Comparison of ENCODE assay signal across 9 mouse cellular contexts in genomic region chr11:86995625-86996221, GRCm38 (mm10). TPM values are rescaled to one million over a fixed set of nuclear protein-coding genes. Genes with fewer than 3 reads are reported as not detected.
DNase-seq lines count a peak whose midpoint lies in the region; ATAC-seq and TF ChIP-seq lines count a peak whose summit lies in the region.
"Had no signal": no experiment of that assay in that cellular context is flagged by ENCODE, and none has a peak within 500 bp of the region (broad histone marks: within the 10 kb centered on the region; RNA-seq: fewer than 3 reads in every experiment).

No protein-coding gene starts in this region.

- no peaks in the 10 kb centered on the region for H3K9me3 ChIP-seq in G1E (replicated peaks)
- H3K9me3 ChIP-seq in embryonic facial prominence, embryonic 14.5 days (ENCODE audit: control insufficient read depth, low read length) = no peaks in the 10 kb centered on the region
- no peaks in the 10 kb centered on the region for H3K9me3 ChIP-seq in heart, embryonic 11.5 days (replicated peaks; ENCODE audit: control insufficient read depth, low read length)
- no peaks in the 10 kb centered on the region for H3K9me3 ChIP-seq in lung, embryonic 15.5 days
- H3K9me3 ChIP-seq: liver, embryonic 15.5 days had no signal

- WGBS in embryonic facial prominence, embryonic 14.5 days = 32% methylated on average over 6 of the region's 6 CpGs
- 36% methylated on average over 6 of the region's 6 CpGs for WGBS in heart, embryonic 11.5 days (ENCODE audit: insufficient replicate concordance)
- WGBS in lung, embryonic 15.5 days = 39% methylated on average over 6 of the region's 6 CpGs

- H3K4me3 ChIP-seq in G1E (ENCODE audit: low read depth, low read length) = no peak overlapping the region
- H3K4me3 ChIP-seq in embryonic facial prominence, embryonic 14.5 days (ENCODE audit: low read depth, low read length) = no peak overlapping the region
- no peak overlapping the region for H3K4me3 ChIP-seq in heart, embryonic 11.5 days (ENCODE audit: low read depth, low read length)
- H3K4me3 ChIP-seq in lung, embryonic 15.5 days = no peak overlapping the region
- H3K4me3 ChIP-seq: liver, embryonic 15.5 days had no signal

- no peak overlapping the region for H3K4me2 ChIP-seq in embryonic facial prominence, embryonic 14.5 days (ENCODE audit: low read depth, low read length)
- no peak overlapping the region for H3K4me2 ChIP-seq in heart, embryonic 11.5 days
- H3K4me2 ChIP-seq in lung, embryonic 15.5 days = no peak overlapping the region

- peak; percentile 21 for DNase-seq in G1E (ENCODE audit: low spot score)
- peak; percentile 70 to 75 for DNase-seq in adrenal gland, postnatal 36 days
- DNase-seq in embryonic facial prominence, embryonic 14.5 days (ENCODE audit: low spot score) = peak; percentile 64
- DNase-seq in kidney, postnatal 36 days = peak; percentile 65 to 70
- DNase-seq in retina, adult 2 months (ENCODE audit: low read depth, low spot score) = peak; percentile 56
- no peak for DNase-seq in urinary bladder, adult 18-20 months (ENCODE audit: low spot score in 2 of 2)

- ATAC-seq in G1E (ENCODE audit: extremely low read depth, insufficient number of reproducible peaks, low FRiP score, poor library complexity, severe bottlenecking) = no peak
- no peak for ATAC-seq in embryonic facial prominence, embryonic 14.5 days (ENCODE audit: low read depth)
- ATAC-seq in heart, embryonic 11.5 days (replicated peaks; ENCODE audit: insufficient number of reproducible peaks, low FRiP score, low TSS enrichment) = no peak
- ATAC-seq in lung, embryonic 15.5 days (ENCODE audit: borderline replicate concordance, extremely low read depth, low FRiP score, low TSS enrichment) = no peak

- no peak overlapping the region for H3K9ac ChIP-seq in embryonic facial prominence, embryonic 14.5 days (ENCODE audit: low read depth, low read length)
- no peak overlapping the region for H3K9ac ChIP-seq in heart, embryonic 11.5 days (ENCODE audit: low read depth, low read length)
- no peak overlapping the region for H3K9ac ChIP-seq in lung, embryonic 15.5 days
- H3K9ac ChIP-seq: liver, embryonic 15.5 days had no signal

- no peak overlapping the region for H3K27ac ChIP-seq in embryonic facial prominence, embryonic 14.5 days (replicated peaks; ENCODE audit: low read depth, low read length)
- H3K27ac ChIP-seq in heart, embryonic 11.5 days (ENCODE audit: low read depth, low read length) = peak overlapping the region; percentile 36; the same call in 1 of the 2 replicates
- H3K27ac ChIP-seq in lung, embryonic 15.5 days = peak overlapping the region; percentile 25; the same call in 1 of the 2 replicates

- H3K4me1 ChIP-seq in G1E (ENCODE audit: insufficient read depth, low read depth, low read length) = peaks cover 32% of the 10 kb centered on the region
- peaks cover 10% of the 10 kb centered on the region for H3K4me1 ChIP-seq in embryonic facial prominence, embryonic 14.5 days (ENCODE audit: control insufficient read depth, insufficient read depth, low read length)
- peaks cover 20% of the 10 kb centered on the region for H3K4me1 ChIP-seq in heart, embryonic 11.5 days (ENCODE audit: control insufficient read depth, insufficient read depth, low read length)
- peaks cover 28% of the 10 kb centered on the region for H3K4me1 ChIP-seq in lung, embryonic 15.5 days

- H3K27me3 ChIP-seq in G1E (ENCODE audit: insufficient read depth, low read length) = peaks cover 21% of the 10 kb centered on the region
- no peaks in the 10 kb centered on the region for H3K27me3 ChIP-seq in embryonic facial prominence, embryonic 14.5 days (replicated peaks; ENCODE audit: control insufficient read depth, insufficient read depth, low read length)
- no peaks in the 10 kb centered on the region for H3K27me3 ChIP-seq in heart, embryonic 11.5 days (ENCODE audit: control insufficient read depth, insufficient read depth, low read length)
- no peaks in the 10 kb centered on the region for H3K27me3 ChIP-seq in lung, embryonic 15.5 days

- TF ChIP-seq CTCF in G1E (IDR thresholded peaks at IDR 0.05; ENCODE audit: low read depth, low read length) = peak; percentile 45; the same call in 1 of the 2 replicates

- no peaks in the 10 kb centered on the region for H3K36me3 ChIP-seq in G1E (replicated peaks)
- H3K36me3 ChIP-seq in embryonic facial prominence, embryonic 14.5 days (ENCODE audit: control insufficient read depth, insufficient read depth, low read length) = no peaks in the 10 kb centered on the region
- no peaks in the 10 kb centered on the region for H3K36me3 ChIP-seq in heart, embryonic 11.5 days (ENCODE audit: control insufficient read depth, insufficient read depth, low read length)
- no peaks in the 10 kb centered on the region for H3K36me3 ChIP-seq in lung, embryonic 15.5 days
- H3K36me3 ChIP-seq: liver, embryonic 15.5 days had no signal

RNA-seq across cellular contexts. Expression of gene Ypel2, which starts 2.2 kb away (rescaled TPM):
- 4.8 and 7.0 TPM in 2 replicates for total RNA-seq in G1E (2014; fragmentation: Nextera tagmentation)
- total RNA-seq in G1E (2017) = 6.1 and 8.2 TPM in 2 replicates
- polyA plus RNA-seq in G1E (2012) = 1.2 and 1.5 TPM in 2 replicates
- total RNA-seq in adrenal gland, postnatal 36 days (2021) = 10 to 100 TPM; 12.2 to 39.6 TPM
- 7.8 and 8.6 TPM in 2 replicates for polyA plus RNA-seq in embryonic facial prominence, embryonic 14.5 days (2014; fragmentation: Nextera tagmentation; extraction: Ambion mirVana)
- 16.8 and 23.9 TPM in 2 replicates for polyA plus RNA-seq in heart, embryonic 11.5 days (2014; fragmentation: Nextera tagmentation; extraction: Ambion mirVana)
- 9.0 and 9.4 TPM in 2 replicates for polyA plus RNA-seq in lung, embryonic 15.5 days (2015; fragmentation: Nextera tagmentation; extraction: Ambion mirVana)

Comparison
In these comparisons a context has a peak if more than half of its experiments do, and no peak if none do; other contexts are left out.
1. DNase-seq: peak in G1E (single experiment), adrenal gland, postnatal 36 days (2 of 2), embryonic facial prominence, embryonic 14.5 days (single experiment), kidney, postnatal 36 days (2 of 2) and retina, adult 2 months (single experiment); none in urinary bladder, adult 18-20 months (0 of 2).